Mouse (Mus musculus) kidney, adult 8-10 months (tissue): ENCODE results near the gene Atg9b.
A peak's percentile ranks its signal among the peaks of the same experiment; 100 is the strongest.

Source experiments
- DNase-seq, 2 experiments: peaks; one replicate each; pipeline ENCODE4 v3.0.0; 2022

Atg9b gene

GRCm38 (mm10) chr5:24348128-24348527 lies 43.8 kb downstream of the Atg9b start:
- peak; percentile 53 to 70 for DNase-seq

DNA sequence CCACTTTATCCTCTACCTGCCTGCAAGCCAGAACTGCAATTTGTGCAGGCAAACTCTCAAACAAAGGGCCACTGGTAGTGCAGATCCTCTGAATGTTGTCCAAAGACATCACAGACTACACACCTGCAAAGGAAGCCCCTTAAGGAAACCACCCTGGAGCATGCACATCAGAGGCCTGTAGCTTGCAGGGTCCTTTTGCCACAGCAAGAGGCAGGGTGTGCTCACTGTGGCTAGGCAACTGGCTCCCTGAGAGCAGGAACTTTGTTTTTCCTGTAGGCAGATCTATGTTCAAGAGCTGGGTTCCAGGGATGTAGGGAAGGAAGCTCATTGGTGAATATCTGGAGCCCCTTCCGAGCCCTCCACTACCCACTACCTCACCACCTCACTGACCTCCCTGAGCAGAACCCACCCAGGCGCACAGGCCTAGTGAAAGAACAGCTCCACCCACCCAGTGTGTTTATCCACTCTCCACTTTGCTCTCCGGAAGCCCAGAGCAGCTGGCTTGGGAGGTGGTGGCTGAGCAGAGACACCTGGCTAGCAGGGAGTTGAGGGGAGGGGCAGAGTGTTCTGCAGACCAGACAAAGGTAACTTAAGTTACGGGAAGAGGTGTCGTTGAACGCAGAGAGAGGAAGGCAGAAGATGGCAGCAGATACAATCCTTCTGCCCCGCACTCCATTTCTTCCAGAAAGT lies 44.6 kb downstream of the Atg9b start:
- DNase-seq = no peak

DNA sequence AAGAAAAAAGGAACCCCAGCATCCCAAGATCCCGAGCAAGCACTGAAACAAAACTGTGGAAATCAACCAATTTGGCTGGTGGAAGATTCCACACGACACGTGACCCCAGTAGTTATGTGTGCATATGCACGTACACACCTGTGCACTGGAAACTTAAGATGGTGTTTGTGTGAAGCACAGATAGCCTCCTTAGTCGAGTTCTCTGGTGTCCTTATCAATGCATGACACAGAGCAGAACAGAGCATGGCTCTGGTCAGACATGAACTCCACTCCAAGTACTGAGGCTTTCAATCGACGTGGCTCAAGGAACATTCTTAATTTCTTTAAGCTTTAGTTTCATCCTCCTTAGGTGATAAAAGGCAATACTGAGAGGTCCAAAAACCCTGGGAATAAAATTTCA lies 45.6 kb downstream of the Atg9b start:
- DNase-seq = no peak

DNA sequence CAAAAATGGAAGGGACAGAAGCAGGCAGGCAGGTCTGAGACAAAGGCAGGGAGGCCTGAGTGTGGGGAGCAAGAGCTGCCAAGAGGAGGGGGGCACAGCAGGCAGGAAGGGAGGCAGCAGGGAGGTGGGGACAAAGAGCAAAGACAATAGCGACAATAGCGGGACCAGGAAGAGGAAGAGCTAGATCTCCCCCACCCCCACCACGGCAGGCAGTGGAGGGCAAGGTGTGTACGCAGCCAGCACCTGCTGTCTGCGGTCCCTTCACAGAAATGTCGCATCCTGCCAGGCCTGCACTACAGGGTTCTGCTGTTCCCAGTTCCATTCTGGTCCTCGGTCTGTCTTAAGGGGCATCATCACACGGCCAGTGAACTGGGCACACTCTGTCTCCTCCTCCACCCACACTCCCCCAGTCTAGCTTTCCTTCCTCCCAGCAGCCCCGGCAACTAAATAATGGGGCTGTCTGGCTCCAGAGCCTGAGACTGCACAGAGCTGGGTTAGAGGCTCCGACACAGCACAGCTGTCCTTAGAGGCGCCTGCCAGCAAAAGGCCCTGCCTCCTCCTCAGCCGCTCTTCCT lies 47.4 kb downstream of the Atg9b start:
- DNase-seq = no peak

DNA sequence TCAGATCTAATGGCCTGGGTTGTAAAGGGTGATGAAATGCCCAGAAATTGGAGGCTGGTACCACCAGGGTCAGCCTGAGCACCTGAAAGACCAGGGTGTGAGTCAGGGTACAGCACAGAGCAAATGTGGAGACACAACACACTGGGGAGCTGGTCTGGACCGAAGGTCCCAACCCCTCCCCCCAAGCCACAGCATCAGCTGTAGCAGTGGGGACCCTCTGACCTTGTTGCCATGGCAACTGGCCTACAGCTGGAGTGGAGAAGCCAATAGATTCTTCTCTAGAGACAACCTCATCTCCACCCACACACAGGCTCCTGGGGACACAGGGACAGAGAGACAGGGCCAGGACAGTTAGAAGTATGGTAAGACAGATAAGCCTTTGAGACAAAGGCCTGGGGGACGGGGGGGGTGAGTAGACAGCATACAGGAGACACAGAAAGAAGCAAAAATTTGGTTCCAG lies 47.9 kb downstream of the Atg9b start:
- DNase-seq = no peak

GRCm38 (mm10) chr5:24343379-24343778 lies 48.6 kb downstream of the Atg9b start:
- no peak for DNase-seq

DNA sequence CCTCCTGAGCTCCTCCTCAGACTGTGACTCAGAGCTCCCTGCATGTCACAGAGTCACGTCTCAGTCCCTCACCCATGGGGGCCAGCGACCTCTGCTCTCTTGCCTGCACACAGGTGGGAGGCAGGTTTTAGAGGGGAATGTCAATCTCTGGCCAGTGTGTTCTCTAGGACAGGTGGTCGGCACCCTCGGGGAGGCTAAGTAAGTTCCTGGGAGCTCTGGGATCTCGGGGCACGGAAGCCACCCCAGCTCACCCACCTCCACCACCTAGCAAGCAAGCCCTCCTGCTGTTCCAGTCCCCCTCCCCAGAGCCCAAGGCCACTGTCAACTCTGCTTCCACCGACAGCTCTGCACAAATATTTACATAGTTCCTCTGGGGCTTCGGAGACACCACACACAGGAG lies 49.0 kb downstream of the Atg9b start:
- no peak for DNase-seq

GRCm38 (mm10) chr5:24342205-24342963 lies 49.6 kb downstream of the Atg9b start:
- no peak for DNase-seq

- DNase-seq = no peak
Measured at GRCm38 (mm10) chr5:24337821-24338220, 54.1 kb downstream of the Atg9b start.

DNA sequence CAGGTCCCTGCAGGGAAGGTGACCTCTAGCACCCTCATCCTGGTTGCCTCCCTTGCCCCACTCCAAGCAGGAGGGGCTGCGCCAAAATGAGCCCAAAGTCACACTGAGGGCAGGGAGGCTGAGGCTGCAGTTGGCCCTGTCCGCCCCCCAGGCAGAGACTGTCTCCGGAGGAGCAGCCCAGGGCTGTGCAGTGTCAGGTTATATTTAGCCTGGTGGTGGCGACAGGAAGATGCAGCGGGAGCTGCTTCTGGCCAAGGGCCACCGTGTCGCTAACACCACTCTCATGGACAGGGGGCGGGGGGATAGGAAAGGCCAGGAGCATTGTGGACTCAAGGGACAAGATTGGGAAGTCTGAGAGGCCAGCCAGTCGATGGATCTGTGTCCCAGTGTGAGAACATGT lies 54.6 kb downstream of the Atg9b start:
- DNase-seq = no peak

DNA sequence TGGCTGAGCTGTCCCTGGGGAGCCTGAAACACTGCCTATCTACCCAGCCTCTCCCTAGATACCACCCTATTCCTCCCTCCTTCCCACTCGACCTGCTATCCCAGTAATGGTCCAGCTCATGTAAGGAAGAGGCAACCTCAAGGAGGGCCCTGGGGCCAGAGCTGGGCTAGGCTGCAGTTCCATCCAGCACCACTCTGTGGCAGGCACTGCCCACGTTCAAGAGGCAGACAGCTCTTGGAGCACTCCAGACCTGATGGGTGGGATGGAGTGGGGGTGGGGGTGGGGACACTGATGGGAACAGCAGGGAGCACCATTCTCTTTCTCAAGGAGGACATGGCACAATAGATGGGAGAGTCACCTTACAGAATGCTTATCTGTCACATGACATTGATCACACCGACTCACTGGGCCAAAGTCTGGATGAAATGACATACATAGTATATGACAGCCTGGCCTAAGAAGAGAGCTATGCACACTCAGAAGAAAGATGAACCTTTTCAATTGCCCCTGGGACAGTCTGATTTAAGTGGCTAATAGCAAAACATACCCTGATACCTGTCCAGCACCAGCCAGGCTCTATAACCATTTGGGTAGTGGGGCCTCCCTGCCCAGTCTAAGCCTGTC lies 55.9 kb downstream of the Atg9b start:
- peak in 1 of 2 experiments; percentile 43 for DNase-seq

DNA sequence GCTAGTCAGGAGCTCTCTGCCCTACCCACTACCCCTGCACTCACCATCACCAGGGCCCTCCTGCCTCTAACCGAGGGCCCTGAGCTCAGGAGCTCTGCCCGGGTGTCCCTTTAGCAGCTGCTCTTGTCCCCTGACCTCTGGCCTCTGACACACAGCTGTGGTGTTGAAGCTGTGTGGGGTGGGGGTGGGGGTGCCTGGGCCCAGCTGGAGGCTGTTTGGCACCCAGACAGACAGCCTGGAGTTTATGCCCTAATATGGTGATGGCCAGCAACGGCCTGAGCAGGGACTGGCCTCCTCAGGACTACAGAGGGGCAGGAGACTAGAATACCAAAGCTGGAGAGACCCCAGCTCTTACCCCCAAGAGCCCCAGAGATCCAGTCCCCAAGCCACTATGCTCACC lies 57.2 kb downstream of the Atg9b start:
- no peak for DNase-seq
